Mouse (Mus musculus): ENCODE results near the gene Il17ra.

- TF ChIP-seq CTCF (IDR thresholded peaks at IDR 0.05; ENCODE audit: low read depth, low read length) (no peak), GATA2 (IDR thresholded peaks at IDR 0.05; ENCODE audit: borderline replicate concordance, low read depth, low read length) (no peak), GATA1 (IDR thresholded peaks at IDR 0.05; ENCODE audit: borderline replicate concordance, low read length) (no peak), TAL1 (conservative IDR thresholded peaks at IDR 0.05; ENCODE audit: low read depth, low read length) (no peak), POLR2AphosphoS5 (IDR thresholded peaks at IDR 0.05; ENCODE audit: insufficient replicate concordance, low read depth, low read length) (no peak)
Measured at GRCm38 (mm10) chr6:120454627-120455077, 8.4 kb upstream of the Il17ra start.

All from G1E (cell line).